Mouse (Mus musculus): ENCODE measurements around the gene Ptprcap.

DNA sequence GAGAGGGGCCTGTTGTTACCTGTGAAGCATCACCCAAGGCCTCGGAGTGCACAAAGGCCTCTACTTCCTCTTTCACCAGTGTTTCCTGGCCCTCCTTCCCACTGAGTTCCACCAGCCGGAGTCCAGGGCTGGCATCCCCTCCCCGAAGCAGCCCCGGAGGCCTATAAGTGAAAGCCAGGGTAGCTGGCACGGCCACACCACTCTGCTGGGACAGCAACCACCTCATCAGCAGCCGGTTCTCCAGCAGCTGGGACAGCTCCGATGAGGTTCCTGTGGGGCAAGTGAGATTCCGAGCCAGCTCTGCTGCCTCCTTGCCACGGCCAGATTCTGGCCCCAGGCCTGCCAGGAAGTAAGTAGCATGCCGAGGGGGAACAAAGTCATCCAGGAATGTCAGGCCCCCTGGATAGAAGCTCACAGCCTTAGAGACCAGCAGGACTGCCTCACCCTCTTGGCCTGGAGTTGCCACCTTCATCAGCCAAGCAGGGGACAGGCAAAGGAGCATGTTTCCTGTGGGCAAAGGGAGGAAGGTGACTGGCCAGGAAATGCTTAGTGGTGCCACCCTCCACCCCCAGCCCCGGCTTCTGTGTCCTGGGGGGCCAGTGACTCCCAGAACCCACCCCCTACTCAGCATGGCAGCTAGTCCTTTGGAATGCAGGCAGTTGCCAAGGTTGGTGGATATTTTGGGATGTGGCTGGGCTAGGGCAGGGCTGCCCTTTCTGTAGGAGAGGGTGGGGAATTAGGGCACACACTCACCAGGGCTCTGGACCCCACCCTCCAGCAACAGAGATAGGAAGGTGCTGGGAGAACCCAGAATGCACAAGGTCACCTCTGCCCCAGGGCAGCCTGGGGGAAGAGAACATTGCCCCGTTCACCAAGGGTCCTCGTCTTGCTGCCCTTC is 18.2 kb downstream of the Ptprcap start:
- no peak for TF ChIP-seq POLR2A (IDR thresholded peaks at IDR 0.05; ENCODE audit: control insufficient read depth, extremely low read depth, insufficient read depth, low read length, poor library complexity)
- no peak for TF ChIP-seq CTCF (IDR thresholded peaks at IDR 0.05; ENCODE audit: borderline replicate concordance, control insufficient read depth, extremely low read depth, insufficient read depth, low read length, poor library complexity)

All from thymus, adult 2 months (tissue).